Mouse (Mus musculus) thymus, postnatal 0 days (tissue): Measurements from ENCODE around the gene Nrcam. TPM values are rescaled to one million over a fixed set of nuclear protein-coding genes. Genes with fewer than 3 reads are reported as not detected.

Source experiments
- DNase-seq: peaks from one replicate; pipeline ENCODE4 v3.0.0-alpha.2; 2015; ENCODE audit warnings: low spot score
- polyA plus RNA-seq: library from polyadenylated mRNA; unstranded; fragments of >200 nt; fragmentation: Nextera tagmentation; extraction: Ambion mirVana; gene quantifications from 2 replicates; pipeline ENCODE4 v1.2.1, GENCODE M21; 2015

Gene Nrcam
- polyA plus RNA-seq, 1 experiment from 2014 or later, result 2.9 TPM

DNA sequence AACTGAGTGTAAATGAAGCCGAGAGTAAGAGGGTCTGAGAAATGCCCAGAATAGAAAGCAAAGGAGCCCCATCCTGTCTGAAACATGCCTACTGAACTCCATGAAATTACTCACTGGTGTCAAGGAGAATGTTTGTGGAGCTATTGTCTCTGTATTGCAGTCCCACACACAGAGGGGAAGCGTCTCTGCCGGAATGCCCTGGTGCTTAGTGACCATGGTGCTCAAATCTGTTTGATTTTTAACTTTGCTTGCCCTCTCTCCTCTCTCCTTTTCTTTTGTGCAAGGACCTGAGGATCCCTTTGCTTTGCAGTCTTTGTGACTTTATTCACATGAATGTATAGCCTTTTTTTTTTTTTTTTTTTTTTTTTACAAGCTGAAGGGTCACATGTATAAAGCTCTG, 28.8 kb downstream of the Nrcam start:
- DNase-seq, result no peak

DNA sequence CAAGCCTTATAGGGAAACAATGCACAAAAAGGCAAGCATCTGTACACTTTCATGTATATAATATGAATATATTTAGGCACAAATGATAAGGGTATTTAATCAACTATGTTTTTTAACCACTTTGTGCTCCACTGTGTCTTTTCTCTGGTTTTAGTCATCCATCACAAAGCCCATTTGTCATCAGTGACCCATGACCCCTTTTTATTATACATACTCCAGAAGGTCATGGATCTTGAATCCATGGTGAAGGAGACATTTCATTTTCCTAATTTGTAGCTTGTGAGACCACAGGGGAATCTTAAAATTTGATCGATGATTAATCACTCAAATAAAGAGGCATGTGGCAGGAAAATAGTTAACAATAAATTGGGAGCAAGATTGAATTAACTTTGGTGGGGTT, 29.2 kb downstream of the Nrcam start:
- no peak for DNase-seq

DNA sequence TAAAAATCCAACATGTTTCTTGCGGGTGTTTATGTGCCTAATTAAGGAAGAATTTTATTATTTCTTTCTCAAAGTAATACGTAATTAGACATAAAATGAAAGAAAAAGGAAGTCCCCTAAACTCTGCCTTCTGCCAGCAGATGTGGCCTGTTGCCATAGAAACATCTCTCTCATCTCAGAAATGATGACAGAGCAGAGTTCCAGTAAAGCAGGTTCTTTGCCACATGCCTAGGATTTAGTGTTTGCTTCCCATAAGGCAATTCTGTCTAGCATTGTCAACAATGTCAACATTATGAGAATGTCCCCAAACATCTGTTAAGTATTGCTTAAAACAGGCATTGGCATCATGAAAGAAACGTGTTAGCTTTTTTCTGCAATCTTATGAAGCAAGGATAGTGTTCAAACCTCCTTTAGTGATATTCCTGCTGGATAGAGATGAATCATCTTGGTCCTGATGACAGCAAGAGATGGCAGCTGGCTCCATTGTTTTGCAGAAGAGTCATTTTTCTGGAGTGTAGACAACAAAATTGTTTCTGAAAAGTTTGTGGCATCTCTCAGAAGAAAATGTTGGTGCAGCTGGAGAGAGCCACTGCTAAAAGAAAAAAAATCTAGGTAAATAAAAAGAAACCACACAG, 42.5 kb downstream of the Nrcam start:
- no peak for DNase-seq

DNA sequence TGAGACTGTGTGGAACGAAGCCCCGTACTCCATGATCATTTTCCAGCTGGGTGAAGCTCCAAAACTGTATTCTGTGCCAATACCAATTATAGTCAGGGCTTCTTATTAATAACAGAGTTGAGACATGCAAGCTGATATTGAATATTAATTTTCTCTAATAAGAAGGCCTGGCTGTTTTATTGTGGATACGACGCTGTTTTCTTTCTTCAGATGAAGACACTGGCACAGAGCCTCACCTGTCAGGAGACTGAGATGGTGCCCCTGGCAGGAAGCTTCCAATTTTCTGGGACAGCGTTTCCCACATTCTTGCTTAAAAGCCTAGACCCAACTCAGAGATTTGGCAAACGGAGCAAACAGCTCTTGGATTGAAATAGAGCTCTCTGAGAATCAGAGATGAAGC, 47.3 kb downstream of the Nrcam start:
- DNase-seq, result no peak

DNA sequence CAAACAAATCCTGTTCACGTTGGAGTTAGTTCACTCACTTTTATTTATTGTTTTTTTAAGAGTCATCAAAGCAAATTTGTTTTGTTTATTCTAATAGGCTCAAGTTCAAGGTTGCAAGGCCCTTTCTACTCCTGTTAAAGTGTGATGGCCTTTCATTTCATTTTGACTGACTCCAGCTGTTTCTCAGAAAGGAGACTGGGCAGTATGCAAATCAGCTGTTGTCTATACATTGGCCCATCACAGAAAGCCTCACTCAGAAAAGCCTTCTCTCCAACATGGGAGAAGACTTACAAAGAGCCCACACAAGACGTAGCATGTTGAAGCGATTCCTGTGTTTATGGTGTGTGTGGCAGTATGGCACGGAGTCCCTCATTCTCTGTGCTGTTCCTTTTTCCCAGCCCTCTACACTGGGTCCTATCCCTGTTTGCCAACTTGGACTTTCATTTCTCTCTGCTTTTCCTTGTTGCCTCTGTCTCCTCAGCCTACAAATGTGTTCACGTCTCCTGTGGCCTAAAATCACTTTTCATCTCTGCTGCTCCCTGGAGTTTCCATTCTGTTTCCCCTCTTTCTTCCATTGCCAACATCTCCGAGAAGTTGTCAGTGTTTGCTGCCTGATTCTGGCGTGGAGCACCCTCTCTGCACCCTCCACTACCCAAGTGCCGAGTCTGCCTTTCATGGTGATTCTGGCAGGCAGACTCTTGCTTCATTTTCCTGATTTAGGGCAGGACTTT, 49.9 kb downstream of the Nrcam start:
- DNase-seq, result no peak

DNA sequence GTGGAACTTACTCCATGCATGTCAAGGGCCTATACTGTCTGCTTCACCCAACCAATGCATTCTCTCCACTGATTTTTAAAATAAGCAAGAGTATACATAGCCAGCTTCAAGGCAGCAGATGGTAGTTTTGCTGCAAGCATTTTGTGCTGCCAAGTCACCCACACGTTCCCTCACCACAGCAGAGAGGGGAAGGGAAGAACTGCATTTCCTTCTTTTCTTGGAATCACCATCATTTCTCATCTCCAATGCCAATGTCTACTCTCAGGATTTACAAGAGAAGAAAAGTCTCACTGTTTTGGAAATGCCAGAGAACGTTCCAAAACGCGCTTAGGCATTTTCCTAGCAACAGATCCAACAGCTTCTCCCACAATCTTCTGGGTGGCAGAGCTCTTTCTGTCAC, 52.1 kb downstream of the Nrcam start:
- DNase-seq, result no peak

DNA sequence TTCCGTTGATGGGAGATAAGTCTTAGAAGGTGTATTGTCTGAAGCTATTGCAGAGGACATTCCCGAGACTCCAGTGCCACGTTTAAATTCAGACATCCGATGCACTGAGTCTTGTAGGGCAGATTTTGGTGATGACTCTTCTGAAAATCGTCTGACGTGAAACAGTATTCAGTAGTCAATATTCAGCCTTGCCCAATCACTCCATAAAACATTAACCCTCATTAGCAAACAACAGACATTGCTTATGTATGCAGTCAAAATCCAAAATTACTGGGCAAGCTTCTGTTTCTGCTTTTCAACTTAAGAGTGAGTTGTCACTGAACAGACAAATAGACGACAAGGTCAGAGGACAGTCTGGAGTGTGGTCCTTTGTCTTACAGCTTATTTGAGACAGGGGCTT, 57.7 kb downstream of the Nrcam start:
- no peak for DNase-seq

DNA sequence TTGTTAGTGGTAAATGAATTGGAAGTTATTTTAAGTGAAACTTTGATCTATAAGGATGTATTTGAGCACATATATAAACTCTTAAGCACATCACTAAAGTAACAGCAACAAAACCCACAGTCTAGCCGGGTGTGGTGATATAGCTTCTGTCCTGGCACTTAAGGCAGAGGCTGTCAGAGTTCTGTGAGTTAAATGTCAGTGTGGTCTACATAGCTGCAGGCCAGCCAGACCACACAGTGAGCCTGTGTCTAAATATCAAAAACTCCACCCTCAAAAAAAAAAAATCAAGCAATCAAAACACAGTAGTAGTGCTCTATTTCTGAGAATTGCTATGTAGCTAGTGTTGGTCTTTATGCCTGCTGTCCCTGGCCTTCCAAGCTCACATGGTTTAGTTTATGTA, 59.5 kb downstream of the Nrcam start:
- no peak for DNase-seq

DNA sequence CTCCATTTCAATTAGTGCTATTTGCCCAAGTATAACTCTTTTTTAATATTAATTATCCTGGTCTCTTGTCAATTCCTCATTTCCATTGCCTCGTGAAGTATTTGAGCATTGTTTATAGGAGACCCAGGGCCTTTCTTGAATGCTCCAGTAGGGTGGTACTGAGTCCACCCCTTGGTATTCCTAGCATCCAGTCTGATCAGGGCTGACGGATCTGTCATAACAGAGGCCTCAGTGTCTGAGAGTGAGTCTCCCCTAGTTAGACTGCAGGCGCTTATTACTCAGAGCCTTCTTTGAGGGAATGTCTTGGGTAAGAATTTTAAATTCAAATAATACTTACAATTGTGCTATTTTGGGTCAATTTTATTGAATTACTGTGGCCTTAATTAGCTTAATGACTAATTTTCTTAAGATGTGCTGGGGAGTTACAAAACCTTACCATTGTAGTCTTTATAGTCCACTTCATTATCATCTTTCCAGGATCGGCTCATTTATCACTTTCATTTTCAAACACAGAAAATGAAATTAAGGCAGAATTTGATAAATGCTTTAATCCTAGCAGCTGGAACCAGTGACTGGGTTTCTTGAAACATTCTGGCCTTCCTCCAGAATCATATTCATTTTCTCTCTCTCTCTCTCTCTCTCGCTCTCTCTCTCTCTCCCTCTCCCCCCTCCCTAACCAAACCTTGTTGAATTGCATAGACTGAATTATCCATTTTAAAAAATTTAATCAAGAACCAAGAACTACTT, 61.9 kb downstream of the Nrcam start:
- DNase-seq, result no peak

DNA sequence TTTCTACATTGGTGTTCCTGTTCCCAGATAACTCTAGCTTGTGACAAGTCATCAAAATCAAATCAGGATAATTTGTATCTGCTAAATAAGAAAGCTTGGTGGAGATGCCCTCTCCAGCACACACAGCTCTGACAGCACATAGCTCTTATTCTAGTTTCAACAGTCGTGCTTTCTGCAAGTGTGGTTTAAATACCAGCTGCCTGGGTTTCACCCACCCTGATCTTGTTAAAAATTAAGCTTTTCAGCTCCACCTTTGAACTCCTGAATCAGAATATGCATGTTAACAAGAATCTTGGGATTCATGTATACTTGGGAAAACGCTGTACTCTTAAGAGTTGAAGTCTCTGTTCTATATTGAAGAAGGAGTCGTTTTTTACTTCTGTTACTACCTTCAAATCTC, 66.2 kb downstream of the Nrcam start:
- DNase-seq, result no peak

DNA sequence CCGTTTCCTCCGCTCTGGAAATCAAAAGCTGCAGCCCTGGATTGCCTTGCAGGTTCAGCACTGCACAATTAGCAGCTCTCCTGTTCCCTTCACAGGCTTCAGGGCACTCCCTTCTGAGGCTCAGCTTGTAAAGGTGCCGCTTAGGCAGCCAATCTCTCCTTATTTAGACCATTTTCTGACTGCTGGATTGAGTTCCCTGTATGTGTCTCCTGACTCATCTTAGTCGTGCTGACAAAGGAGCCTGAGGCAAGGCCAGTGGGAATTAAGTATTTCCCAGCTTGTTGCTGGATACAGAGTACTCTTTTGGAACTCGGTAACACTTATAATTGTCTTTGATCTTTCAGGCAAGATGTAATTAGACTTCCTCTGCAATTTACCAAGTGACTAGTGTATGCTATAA, 69.1 kb downstream of the Nrcam start:
- no peak for DNase-seq

DNA sequence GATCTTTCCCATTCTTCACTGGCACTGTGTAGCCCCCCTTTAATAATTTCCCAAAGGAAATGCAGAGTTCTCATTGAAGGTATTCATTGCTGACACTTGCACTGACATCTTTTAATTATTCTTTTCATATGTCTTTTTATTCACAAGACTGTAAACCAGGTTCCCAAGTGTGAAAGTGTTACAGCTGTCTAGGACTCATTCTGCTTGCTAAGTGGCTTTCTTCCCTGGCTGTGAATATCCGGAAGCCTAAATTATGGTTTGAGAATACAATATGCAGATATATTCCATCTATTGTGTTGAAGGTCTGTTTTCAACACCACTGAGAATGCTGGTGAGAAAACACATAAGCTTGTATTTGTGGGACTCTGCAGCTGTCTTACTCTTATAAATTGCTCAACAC, 73.4 kb downstream of the Nrcam start:
- DNase-seq, result no peak

DNA sequence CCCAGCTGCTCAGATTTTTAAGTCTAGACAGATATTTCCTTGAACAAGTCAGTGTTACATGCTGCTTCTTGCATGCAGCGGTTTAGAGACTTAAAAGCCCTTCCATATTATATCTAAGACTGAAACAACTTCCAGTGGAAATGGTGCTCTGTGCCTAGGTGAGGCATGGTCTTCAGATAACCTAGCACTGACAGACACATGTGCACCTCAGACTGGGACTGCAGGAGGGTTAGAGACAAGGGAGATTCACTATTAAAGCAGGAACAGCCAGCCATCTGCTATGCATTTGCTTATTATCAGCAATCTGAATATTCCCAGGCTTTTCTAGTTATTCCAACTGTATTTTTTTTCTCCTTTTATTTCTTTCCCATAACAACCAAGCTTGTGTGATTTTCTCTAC, 74.6 kb downstream of the Nrcam start:
- DNase-seq, result no peak

DNA sequence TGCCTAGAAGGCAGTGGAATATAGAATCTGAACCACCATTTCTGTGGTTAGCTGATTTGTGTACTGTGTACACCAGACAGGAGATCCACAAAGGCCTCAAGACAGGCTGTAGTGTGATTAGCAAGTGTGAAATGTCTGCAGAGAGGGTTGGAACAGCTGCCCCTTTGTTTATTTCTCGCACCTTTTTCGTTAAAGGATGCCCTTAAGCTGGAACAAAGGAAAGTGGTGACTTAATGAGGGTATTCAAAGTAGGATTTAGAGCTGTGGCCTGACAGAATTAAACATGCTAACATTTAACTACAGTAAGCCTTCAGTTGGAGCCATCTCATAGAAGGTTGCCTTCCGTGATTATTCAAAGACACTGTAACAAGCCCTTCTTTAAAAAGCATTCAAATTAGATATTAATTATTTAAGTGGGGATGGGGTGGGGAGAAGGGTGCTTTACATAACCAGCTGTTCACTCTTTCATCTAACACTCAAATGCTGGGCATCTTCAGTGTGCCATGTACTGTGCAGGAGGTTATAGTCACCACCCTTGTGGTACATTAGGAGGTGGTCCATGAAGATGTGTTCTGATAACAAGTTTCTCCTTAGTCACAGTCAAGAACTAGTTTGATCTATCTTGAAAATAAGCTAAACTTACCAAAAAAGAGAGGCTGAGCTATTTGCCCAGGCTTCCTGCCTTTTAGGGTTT, 75.2 kb downstream of the Nrcam start:
- no peak for DNase-seq

DNA sequence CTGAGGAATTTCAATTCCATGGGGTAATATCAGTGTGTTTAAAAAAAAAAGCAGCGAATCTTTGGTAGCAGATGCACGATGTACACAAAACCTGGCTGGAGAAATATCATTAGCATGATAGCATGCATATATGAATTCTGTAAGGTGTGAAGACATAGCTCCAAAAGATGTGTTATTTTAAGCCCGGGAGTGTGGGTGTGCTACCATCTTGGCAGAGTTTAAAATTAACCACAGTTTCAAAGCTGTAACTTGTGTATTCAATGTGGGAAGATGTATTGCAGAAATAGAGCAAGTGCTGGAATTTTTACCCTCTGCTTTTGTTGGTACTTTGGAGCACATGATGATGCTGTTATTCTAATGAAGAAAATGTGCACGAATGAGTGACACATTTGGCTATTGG, 81.1 kb downstream of the Nrcam start:
- DNase-seq, result no peak

DNA sequence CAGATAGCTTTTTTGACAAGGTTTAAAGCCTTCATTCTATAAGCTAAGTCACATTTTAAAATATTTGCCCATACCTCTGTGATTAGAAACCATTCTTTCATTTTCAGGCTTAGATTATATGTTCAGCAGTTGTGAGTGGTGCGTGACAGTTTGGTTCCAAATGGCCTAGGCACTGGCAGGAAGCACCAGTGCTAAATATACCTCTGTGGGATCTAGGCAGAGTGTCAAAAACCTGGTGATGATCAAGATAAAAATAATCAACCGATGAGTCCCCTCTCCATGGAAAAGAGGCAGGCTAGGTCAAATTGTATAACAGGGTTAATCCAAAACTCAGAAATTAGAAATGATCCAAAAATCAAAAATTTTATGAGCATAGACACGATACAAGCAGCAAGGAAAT, 82.3 kb downstream of the Nrcam start:
- no peak for DNase-seq

DNA sequence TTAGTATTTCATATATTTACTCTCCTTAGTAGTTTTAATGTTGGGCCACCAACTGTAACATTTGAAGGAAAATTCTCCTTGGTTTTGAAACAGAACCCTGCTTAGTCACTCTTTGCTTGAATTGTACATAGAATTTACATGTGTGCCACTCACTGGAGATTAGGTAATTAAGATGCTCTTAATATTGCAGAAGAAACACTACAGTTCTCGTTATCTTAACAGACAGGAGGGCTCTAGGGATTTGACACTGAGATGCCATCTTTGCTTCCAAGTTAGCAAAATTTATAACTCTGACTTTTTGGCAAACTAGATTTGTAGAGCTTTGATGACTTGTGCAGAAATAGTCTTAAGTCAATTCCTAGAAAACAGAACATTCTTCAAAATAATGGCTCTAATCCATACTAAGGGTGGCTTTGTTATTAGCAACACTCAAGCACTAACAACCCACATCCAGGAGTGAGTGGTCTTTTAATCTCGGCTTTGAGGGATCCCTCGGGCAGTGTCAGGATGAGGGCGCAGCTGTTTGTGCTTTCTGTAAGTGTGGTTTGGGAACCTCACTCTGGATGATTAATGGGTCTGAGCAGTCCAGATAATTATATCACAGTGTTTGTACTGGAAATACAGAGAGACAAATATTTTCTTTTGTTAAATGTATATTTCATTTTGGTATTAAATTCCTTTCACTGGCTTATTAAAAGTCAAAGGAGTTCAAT, 93.6 kb downstream of the Nrcam start:
- DNase-seq, result no peak

DNA sequence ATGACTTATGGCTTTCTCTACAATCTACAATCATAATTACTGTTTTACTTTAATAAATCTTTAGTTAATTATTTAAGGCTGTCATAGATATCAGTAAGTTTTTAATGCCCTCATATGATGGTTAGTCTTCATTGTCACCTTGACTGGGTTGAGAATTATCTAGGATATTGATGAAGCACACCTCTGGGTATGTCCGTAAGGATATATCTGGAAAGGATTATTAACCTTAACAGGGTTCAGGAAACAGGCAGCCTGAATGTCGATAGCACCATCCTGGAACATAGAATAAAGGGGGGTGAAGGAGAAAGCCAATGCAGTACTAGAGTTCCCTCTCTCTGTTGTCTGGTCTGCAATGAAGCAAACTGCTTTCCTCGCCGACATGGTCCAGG, 94.2 kb downstream of the Nrcam start:
- no peak for DNase-seq

DNA sequence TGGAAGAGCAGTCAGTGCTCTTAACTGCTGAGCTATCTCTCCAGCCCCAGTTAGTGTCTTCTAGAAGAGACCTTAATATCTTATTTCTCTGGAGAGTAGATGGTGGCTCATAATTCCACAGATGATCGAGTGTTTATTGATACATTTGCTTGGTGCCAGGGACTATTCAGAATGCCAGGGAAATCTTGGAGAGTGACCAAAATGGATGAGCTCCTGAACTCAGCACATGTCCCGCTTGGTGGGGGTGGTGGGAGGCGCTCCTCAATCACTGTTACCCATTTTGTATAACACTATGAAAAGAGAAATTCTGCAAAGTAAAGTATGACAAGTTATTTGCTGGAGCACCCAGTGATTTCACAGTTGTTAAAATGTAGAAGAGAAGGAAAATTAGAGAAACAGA, 95.3 kb downstream of the Nrcam start:
- DNase-seq, result no peak

DNA sequence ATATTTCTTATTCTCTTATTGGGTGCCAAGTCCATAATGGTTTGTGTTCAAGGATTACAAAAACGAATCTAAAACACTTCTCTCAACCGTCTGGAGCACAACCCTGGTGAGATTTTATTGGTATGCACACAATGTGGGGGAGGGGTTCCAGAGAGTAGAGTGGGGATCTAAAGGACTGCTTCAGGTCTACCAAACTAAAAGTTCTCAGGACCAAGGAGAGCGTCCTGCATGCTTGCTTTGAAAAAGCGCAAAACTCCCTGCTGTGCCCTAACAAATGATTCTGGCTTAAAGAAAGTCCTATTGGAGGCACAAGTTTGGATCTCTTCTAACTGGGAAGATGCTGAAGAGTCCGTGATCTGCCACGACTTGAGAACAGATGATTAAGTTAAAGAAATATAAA, 96.4 kb downstream of the Nrcam start:
- DNase-seq, result peak; percentile 2

DNA sequence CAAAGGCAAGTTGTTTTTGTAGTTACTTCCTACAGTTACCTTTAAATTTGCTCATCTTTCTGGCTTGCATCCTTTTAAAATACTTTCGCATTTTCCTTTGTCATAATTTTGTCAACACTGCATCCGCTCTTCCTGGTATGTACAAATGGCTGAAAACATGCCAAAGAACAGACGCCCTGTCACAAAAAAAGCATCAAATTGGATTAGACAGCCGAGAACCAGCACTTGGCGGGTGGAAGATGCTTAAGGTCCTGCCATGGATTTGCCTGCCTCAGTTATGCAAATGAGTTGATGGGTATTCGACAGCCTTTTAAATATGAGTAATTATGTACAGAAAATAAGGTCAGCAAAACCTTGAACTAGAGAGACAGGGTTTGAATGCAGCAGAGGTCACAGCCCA, 101.7 kb downstream of the Nrcam start:
- DNase-seq, result no peak

DNA sequence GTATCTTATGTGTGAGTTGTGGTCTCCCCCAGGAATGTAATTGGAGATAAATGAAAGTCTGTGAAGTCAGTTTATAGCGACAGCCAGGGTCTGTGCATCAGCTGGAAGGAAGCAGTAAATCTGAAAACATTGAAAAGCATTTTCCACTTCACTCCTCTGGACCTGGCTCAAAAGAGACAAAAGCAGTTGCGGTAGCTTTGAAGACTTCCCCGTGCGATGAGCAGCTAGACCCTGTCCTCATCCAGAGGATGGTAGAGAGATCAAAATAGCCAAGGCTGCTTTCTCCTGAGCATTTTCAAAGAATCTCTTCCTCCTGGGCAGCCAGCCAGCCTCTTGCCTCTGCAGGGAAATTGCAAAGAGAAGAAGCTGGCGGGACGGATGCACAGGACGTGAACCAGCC, 102.3 kb downstream of the Nrcam start:
- DNase-seq, result no peak
